Mouse (Mus musculus): ENCODE results near the gene Gga3.

DNA sequence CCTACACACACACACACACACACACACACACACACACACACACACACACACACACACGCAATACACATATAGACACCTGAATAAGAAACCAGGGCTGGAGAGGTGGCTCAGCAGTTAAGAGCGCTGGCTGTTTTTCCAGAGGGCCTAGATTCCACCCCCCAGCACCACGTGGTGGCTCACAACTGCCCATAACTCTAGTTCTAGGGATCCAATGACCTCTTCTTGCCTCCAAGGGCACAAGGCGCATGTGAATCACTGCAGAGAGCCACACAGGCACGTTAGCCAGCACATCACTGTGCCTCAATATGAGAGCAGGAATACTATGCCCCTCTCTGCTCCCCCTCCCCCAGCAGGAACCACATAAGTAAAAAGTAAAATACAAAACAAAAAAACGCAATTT, 13.0 kb upstream of the Gga3 start:
- TF ChIP-seq CTCF (IDR thresholded peaks at IDR 0.05; ENCODE audit: extremely low read depth, insufficient read depth, low read length) (no peak), POLR2A (IDR thresholded peaks at IDR 0.05; ENCODE audit: extremely low read depth, insufficient read depth, low read length) (no peak)
